Mouse (Mus musculus) limb, embryonic 15.5 days (tissue): ENCODE measurements at regions not wholly inside any gene's neighbourhood (a gene's known extent, or its start where the extent isn't known, plus 50 kb on each side); places are given as distances from the start of the nearest gene placed in this dataset.

Experiments used
- ATAC-seq: fragments of 200-750 bp; cut with Nextera tagmentation; 2 replicates; pipeline ENCODE4 v1.8.0; 2017; ENCODE audit warnings: low read depth, moderate TSS enrichment; ENCODE audit not compliant: insufficient number of reproducible peaks, low FRiP score, low TSS enrichment
- H3K27ac ChIP-seq: fragments of 300-500 bp; sonication (generic); 2 replicates; pipeline ENCODE4 v1.5.1; 2015; ENCODE audit warnings: moderate library complexity, mild to moderate bottlenecking, inconsistent platforms
- H3K27me3 ChIP-seq: fragments of 300-500 bp; sonication (generic); 2 replicates; pipeline ENCODE4 v1.6.1; 2015; ENCODE audit warnings: inconsistent platforms
- H3K36me3 ChIP-seq: fragments of 300-500 bp; sonication (generic); 2 replicates; pipeline ENCODE4 v1.6.1; 2015; ENCODE audit warnings: inconsistent platforms
- H3K4me1 ChIP-seq: fragments of 300-500 bp; sonication (generic); 2 replicates; pipeline ENCODE4 v1.6.1; 2015; ENCODE audit warnings: inconsistent platforms
- H3K4me2 ChIP-seq: fragments of 300-500 bp; sonication (generic); 2 replicates; pipeline ENCODE4 v1.6.1; 2015; ENCODE audit warnings: mild to moderate bottlenecking, inconsistent platforms
- H3K4me3 ChIP-seq: fragments of 300-500 bp; sonication (generic); 2 replicates; pipeline ENCODE4 v1.5.1; 2015; ENCODE audit warnings: mild to moderate bottlenecking, inconsistent platforms
- H3K9ac ChIP-seq: fragments of 300-500 bp; sonication (generic); 2 replicates; pipeline ENCODE4 v1.6.1; 2015; ENCODE audit warnings: inconsistent platforms
- H3K9me3 ChIP-seq: fragments of 300-500 bp; sonication (generic); 2 replicates; pipeline ENCODE4 v1.6.1; 2016; ENCODE audit warnings: inconsistent platforms
- WGBS: fragments of 180-500 bp; shearing (Covaris S2); methylation state at CpG from one replicate; pipeline ENCODE4 v1.1.7; 2015; 5-methylcytosine and 5-hydroxymethylcytosine counted together

DNA sequence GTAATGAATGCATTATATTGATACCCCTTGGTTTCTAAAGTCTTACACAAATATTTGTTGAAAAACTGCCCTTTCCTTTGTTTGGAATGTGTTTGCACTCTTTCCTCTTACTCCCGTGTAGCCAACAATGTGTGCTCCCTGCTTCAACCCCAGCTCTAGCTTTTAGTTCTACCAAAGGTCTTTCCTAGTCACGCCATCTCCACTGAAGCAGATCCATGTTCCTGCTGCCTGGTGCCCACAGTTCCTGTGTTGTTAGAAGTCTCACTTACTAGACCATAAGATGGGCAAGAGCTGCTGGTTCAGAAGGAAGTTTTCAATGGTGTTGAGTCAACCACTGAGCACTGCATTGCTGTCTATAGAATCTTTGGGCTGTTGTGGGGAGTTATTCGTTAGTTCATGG is 137.0 kb downstream of the Klf5 start:
- H3K27me3 ChIP-seq: no peaks in the 10 kb centered on the region
- no peak for ATAC-seq
- H3K9me3 ChIP-seq: no peaks in the 10 kb centered on the region
- WGBS: 85% methylated on average over 3 of the region's 3 CpGs
- H3K9ac ChIP-seq: no peak overlapping the region
- no peak overlapping the region for H3K4me3 ChIP-seq
- no peaks in the 10 kb centered on the region for H3K36me3 ChIP-seq
- H3K4me1 ChIP-seq: no peaks in the 10 kb centered on the region
- H3K4me2 ChIP-seq: no peak overlapping the region
- no peak overlapping the region for H3K27ac ChIP-seq

DNA sequence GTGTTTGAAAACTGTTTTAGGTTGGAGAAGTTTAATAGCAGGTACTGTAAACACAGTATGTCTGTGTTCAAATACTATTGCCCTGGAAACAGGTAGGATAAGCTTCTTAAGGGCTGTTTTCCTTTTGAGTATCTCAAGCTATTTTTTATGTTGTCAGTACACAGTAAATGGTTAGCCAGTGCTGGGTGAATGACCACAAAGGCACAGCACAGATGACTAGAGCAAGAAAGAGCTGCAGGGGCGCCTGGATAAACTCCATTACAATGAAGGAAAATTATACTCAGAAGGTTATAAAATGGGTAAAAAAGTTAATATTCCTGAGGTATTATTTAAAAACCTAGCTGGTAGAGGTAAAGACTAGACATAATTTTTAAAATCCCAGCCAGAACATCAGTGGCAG is 137.6 kb downstream of the Klf5 start:
- no peaks in the 10 kb centered on the region for H3K4me1 ChIP-seq
- no peaks in the 10 kb centered on the region for H3K9me3 ChIP-seq
- ATAC-seq: no peak
- H3K9ac ChIP-seq: no peak overlapping the region
- H3K36me3 ChIP-seq: no peaks in the 10 kb centered on the region
- no peaks in the 10 kb centered on the region for H3K27me3 ChIP-seq
- no peak overlapping the region for H3K4me3 ChIP-seq
- no peak overlapping the region for H3K4me2 ChIP-seq
- no peak overlapping the region for H3K27ac ChIP-seq
- 59% methylated on average over 1 of the region's 1 CpGs for WGBS

DNA sequence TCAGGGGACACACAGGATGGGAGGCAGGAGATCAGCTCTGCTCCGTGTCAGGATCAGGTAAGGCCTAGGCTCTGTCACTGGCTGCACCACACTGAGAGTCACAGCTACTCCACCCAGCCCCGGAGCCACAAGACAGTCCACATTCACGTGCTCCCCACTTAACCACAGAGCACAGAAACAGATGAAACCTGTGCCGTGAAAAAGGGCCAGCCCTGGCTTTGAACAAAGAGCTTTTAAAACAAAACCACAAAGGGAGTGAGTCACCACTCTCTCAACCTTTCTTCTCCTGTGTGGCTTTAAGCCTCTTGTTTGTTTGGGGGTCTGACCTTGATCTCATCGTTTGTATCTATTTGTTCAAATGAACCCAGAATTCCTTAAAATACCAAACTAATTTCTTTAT is 150.6 kb downstream of the Klf5 start:
- no peak overlapping the region for H3K9ac ChIP-seq
- H3K4me2 ChIP-seq: no peak overlapping the region
- H3K4me3 ChIP-seq: no peak overlapping the region
- H3K36me3 ChIP-seq: no peaks in the 10 kb centered on the region
- ATAC-seq: no peak
- H3K9me3 ChIP-seq: no peaks in the 10 kb centered on the region
- no peak overlapping the region for H3K27ac ChIP-seq
- 55% methylated on average over 5 of the region's 5 CpGs for WGBS
- H3K4me1 ChIP-seq: no peaks in the 10 kb centered on the region
- H3K27me3 ChIP-seq: no peaks in the 10 kb centered on the region

DNA sequence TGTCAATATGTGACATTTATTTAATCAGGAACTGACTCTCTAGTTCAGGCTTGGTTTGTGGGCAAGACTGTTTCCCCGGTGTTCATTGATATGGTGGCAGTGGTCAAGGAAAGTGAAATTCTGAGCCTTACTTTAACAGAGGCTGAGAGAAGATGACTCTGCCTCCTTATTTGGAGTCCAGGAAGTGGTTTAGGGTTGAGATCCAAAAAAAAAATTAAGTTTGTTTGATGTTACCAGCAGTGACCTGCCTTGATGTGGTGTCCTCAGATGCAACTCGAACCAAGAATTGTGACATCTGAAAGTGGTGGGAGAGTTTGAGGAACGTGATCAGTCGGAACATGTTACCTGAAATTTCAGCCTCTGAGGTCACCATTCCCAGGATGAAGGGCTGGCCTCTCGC is 151.4 kb downstream of the Klf5 start:
- 88% methylated on average over 5 of the region's 5 CpGs for WGBS
- no peak for ATAC-seq
- no peaks in the 10 kb centered on the region for H3K27me3 ChIP-seq
- no peaks in the 10 kb centered on the region for H3K4me1 ChIP-seq
- no peaks in the 10 kb centered on the region for H3K36me3 ChIP-seq
- H3K27ac ChIP-seq: no peak overlapping the region
- H3K4me3 ChIP-seq: no peak overlapping the region
- no peak overlapping the region for H3K4me2 ChIP-seq
- no peaks in the 10 kb centered on the region for H3K9me3 ChIP-seq
- no peak overlapping the region for H3K9ac ChIP-seq

DNA sequence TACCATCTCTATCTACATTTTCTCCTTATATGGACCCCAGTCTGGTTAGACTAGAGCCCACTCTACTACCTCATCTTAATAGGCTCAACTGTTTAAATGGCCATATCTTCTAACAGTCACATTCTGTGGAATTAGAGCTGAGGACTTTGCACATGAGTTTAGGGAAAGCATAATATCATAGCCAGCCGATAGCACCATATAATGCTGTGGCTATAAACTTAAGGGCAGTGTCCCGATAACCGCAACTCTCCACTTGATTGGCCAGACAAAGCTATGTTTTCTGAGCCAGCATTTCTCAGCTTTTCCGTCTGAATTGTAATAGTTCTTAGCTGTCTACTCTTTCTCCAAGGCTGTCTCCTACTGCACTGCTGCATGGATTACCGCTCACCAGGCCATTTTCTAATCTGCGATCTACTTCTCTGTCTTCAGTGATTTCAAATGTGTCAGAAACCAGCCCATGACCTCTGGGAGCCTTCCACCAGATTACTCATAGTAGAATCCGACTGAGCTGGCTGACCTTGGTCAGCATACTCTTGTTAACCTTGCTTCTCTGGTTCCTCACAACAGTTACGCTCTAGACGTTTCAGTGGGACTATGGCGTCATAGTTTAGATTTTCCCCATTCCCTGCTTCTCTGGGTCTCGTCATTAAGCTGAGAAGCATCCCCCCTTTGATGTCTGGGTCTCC is 152.8 kb downstream of the Klf5 start:
- Histone ChIP-seq H3K27me3 (no peaks in the 10 kb centered on the region), H3K4me1 (no peaks in the 10 kb centered on the region), H3K27ac (no peak overlapping the region), H3K9me3 (no peaks in the 10 kb centered on the region), H3K4me2 (no peak overlapping the region), H3K9ac (no peak overlapping the region), H3K36me3 (no peaks in the 10 kb centered on the region), H3K4me3 (no peak overlapping the region)
- no peak for ATAC-seq
- 81% methylated on average over 11 of the region's 11 CpGs for WGBS

DNA sequence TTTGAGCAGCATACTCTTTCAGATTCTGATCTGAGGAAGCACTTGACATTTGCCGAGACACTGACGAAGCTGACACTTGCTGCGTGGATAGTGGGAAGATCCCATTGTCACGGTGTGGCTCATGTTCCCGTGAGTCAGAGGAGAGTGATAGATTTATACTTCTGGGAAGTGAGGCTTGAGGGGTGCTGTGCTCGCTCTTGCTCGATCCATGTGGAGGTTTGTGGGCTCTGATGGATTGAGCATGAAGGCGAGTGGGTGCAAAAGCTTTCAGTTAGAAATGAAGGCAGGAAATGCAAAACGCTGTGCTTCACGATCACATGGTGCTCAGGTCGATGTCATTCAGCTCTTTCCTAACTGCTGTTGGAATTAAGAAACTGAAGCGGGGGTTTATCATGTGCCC is 155.4 kb downstream of the Klf5 start:
- WGBS: 79% methylated on average over 12 of the region's 12 CpGs
- Histone ChIP-seq H3K9me3 (no peaks in the 10 kb centered on the region), H3K27ac (no peak overlapping the region), H3K36me3 (no peaks in the 10 kb centered on the region), H3K4me2 (no peak overlapping the region), H3K9ac (no peak overlapping the region), H3K4me3 (no peak overlapping the region), H3K27me3 (no peaks in the 10 kb centered on the region), H3K4me1 (no peaks in the 10 kb centered on the region)
- no peak for ATAC-seq

DNA sequence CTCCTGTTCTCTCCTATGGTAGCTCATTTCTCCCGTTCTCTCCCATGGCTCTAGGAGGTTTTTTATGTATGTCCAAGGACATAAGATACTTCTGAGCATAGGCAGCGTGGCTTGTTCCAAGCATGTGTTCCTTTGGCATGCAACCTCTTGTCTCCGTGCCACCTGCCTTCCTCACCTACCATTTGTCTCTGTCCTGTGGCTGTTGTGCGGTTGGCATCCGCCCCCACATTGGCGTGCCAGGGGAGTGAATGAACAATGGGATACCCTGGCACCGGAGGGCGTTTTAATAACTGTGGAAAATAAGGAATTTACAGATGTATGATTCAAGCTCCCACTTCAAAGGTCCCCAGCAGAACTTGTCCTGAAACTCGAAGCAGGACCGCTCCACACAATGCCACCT is 158.1 kb downstream of the Klf5 start:
- Histone ChIP-seq H3K4me2 (no peak overlapping the region), H3K9me3 (no peaks in the 10 kb centered on the region), H3K36me3 (no peaks in the 10 kb centered on the region), H3K9ac (no peak overlapping the region), H3K4me1 (no peaks in the 10 kb centered on the region), H3K27me3 (no peaks in the 10 kb centered on the region), H3K27ac (no peak overlapping the region), H3K4me3 (no peak overlapping the region)
- 66% methylated on average over 10 of the region's 10 CpGs for WGBS
- ATAC-seq: no peak

DNA sequence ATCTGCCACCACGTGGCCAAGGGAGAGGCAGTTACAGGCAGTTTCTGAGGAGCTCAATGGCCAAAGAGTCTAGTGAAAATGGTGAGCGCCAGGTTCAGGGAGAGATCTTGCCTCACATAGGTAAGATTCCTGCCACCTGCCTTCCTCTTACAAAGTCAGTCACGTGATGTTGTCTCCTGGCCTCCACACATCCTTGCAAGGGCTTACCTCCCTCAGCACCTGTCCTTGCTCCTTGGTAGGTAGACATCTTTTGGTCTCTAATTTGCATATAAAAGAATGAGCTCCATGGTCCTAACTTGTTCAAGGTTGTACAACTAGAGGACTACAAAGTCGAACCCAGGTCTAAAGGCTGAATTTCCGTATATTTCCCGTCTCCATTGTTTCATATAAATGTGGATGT is 159.1 kb downstream of the Klf5 start:
- H3K36me3 ChIP-seq: no peaks in the 10 kb centered on the region

DNA sequence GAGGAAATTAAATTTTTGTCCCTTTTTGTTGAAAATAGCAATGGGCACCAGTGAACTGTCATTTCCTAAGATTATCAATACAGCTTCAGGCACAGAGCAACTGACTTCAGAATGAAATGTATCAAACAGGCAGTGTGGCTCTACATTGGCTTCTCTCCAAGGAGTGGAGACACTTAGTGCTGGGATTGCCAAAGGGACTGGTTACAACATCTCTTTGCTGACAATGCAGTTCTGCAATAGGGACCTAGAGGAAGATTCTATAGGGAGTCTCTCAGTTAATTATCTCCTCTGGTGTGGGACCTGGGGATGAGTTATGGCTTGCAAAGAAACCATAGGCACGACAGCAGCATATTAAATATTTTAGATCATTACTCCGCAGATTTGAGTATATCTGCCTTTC is 173.6 kb downstream of the Klf5 start:
- Histone ChIP-seq H3K36me3 (no peaks in the 10 kb centered on the region), H3K9ac (no peak overlapping the region), H3K4me1 (no peaks in the 10 kb centered on the region), H3K27me3 (no peaks in the 10 kb centered on the region), H3K4me3 (no peak overlapping the region), H3K9me3 (no peaks in the 10 kb centered on the region), H3K27ac (no peak overlapping the region), H3K4me2 (no peak overlapping the region)
- ATAC-seq: no peak
- 69% methylated on average over 2 of the region's 2 CpGs for WGBS

More for the DNA sequence above, 159.1 kb downstream of the Klf5 start:
- Histone ChIP-seq H3K4me3 (no peak overlapping the region), H3K27ac (no peak overlapping the region), H3K9me3 (no peaks in the 10 kb centered on the region), H3K27me3 (no peaks in the 10 kb centered on the region), H3K4me2 (no peak overlapping the region), H3K9ac (no peak overlapping the region), H3K4me1 (no peaks in the 10 kb centered on the region)
- WGBS: 79% methylated on average over 6 of the region's 6 CpGs
- ATAC-seq: no peak

DNA sequence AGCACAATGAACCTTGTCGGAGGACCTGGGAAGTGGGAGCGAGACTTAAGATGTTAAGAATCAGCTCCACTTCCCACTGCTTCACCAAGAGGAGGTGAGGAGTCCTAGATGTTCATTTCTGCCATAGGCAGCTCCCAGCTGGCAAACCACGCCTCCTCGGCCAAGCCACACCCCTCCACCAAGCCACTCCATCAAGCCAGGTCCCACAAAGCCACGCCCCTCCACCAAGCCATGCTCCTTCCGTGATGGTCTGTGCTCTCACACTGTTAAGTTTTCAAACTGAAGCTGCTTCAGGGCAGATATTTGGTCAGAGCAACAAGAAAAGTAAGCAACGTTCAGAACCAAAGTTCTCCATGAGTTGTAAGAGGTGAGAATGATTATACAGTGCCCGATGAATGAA is 176.8 kb downstream of the Klf5 start:
- no peak overlapping the region for H3K4me3 ChIP-seq
- no peaks in the 10 kb centered on the region for H3K27me3 ChIP-seq
- no peaks in the 10 kb centered on the region for H3K4me1 ChIP-seq
- no peak overlapping the region for H3K9ac ChIP-seq
- ATAC-seq: no peak
- no peaks in the 10 kb centered on the region for H3K36me3 ChIP-seq
- H3K9me3 ChIP-seq: no peaks in the 10 kb centered on the region
- WGBS: 50% methylated on average over 8 of the region's 8 CpGs
- H3K4me2 ChIP-seq: no peak overlapping the region
- no peak overlapping the region for H3K27ac ChIP-seq

DNA sequence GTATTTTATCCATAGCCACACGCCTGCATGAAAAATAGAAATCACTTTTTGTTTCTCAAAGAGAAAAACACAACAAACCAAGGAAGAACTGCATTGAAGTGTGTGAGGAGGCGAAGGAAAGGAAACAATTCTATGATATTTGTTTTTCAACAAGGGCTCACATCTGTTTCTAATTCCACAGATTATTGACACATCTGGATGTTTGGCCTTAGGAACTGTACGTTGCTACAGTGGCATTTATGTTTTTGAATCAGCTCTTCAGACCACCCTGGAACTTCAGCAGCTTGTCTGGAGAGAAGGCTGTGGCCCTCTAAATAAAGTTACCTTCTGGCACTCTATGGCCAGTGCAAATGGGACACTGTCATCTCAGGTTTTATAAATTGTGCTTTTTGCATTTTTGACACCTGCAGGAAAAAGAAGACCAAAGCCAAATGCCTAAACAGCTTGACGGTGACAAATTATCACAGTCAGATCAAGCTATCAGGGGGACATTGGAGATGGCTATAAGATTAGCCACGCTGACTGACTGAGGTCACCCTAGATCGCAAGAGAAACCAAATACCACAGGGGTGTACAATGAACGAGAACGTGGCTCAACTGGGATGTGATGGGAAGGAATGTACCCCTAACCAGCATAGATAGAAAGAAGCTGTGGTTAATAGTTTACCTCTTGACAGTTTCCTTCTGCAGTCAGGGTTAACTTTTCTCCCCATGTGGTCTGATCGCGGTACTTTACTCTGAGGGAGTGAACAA is 182.0 kb downstream of the Klf5 start:
- ATAC-seq: no peak
- 51% methylated on average over 10 of the region's 10 CpGs for WGBS
- Histone ChIP-seq H3K4me3 (no peak overlapping the region), H3K36me3 (no peaks in the 10 kb centered on the region), H3K9me3 (no peaks in the 10 kb centered on the region), H3K4me1 (no peaks in the 10 kb centered on the region), H3K9ac (no peak overlapping the region), H3K27ac (no peak overlapping the region), H3K27me3 (no peaks in the 10 kb centered on the region), H3K4me2 (no peak overlapping the region)

DNA sequence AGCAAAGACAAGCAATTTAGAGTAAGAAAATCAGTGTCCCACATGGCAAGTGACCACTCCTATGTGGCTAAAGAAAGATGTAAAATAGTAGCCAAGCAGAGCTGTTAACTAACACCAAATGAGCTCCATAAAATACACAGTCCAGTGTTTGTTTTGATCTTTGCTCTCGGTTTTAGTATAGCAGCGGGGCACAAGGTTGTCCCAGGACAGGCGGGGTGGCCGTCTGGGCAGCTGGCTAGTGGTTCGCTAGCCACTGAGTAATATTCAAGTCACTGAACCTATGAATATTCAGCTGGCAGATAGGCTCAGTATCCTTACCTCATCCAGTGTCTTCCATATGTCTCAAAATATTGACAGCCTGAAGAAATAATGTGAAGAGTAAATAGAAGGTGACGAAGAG is 189.5 kb downstream of the Klf5 start:
- H3K36me3 ChIP-seq: no peaks in the 10 kb centered on the region
- no peaks in the 10 kb centered on the region for H3K27me3 ChIP-seq
- H3K27ac ChIP-seq: no peak overlapping the region
- no peak for ATAC-seq
- no peak overlapping the region for H3K4me2 ChIP-seq
- H3K4me1 ChIP-seq: no peaks in the 10 kb centered on the region
- H3K9me3 ChIP-seq: no peaks in the 10 kb centered on the region
- WGBS: 48% methylated on average over 6 of the region's 6 CpGs
- no peak overlapping the region for H3K4me3 ChIP-seq
- no peak overlapping the region for H3K9ac ChIP-seq
